Mouse (Mus musculus): ENCODE data around the gene Lmbr1l. TPM values are rescaled to one million over a fixed set of nuclear protein-coding genes. Genes with fewer than 3 reads are reported as not detected.

Gene Lmbr1l
- total and polyA plus RNA-seq, 3 experiments = 7.0 to 17.3 TPM; not detected in 1

GRCm38 (mm10) chr15:98942081-98942480 lies 24.1 kb upstream of the Lmbr1l start:
- Histone ChIP-seq H3K36me3 (ENCODE audit: control insufficient read depth in 1 of 2, insufficient read depth in 2 of 2, low read length in 2 of 2) (0 out of 4 replicates have a peak, but pooled peaks cover 0 to under 1% of the 10 kb centered on the region in 2 experiments), H3K27ac (ENCODE audit: control insufficient read depth, low read depth, low read length) (no peak overlapping the region), H3K27me3 (ENCODE audit: control insufficient read depth in 1 of 2, insufficient read depth in 2 of 2, low read length in 2 of 2) (no peaks in the 10 kb centered on the region), H3K4me3 (ENCODE audit: control insufficient read depth in 1 of 2, insufficient read depth in 1 of 2, low read depth in 2 of 2, low read length in 2 of 2) (no peak overlapping the region), H3K9me3 (replicated peaks; ENCODE audit: insufficient read depth, low read length) (no peaks in the 10 kb centered on the region), H3K79me2 (ENCODE audit: control insufficient read depth, insufficient read depth, low read length, poor library complexity) (no peaks in the 10 kb centered on the region), H3K4me1 (ENCODE audit: control insufficient read depth in 1 of 2, insufficient read depth in 2 of 2, low read length in 2 of 2) (no peaks in the 10 kb centered on the region), H3K9ac (ENCODE audit: control insufficient read depth, low read depth, low read length, poor library complexity, severe bottlenecking) (no peak overlapping the region)
- TF ChIP-seq USF1 (IDR thresholded peaks at IDR 0.05; ENCODE audit: low read depth, low read length) = no peak
- TF ChIP-seq MEF2A (IDR thresholded peaks at IDR 0.05; ENCODE audit: extremely low read depth, insufficient replicate concordance, low read depth, low read length, poor library complexity, severe bottlenecking) = no peak
- no peak for TF ChIP-seq KAT2A (conservative IDR thresholded peaks at IDR 0.05; ENCODE audit: low read depth, low read length)
- no peak for TF ChIP-seq MAZ (IDR thresholded peaks at IDR 0.05; ENCODE audit: low read depth, low read length)
- no peak for TF ChIP-seq JUND (IDR thresholded peaks at IDR 0.05; ENCODE audit: low read depth, low read length)
- no peak for TF ChIP-seq SMC3 (IDR thresholded peaks at IDR 0.05; ENCODE audit: low read depth, low read length)
- no peak for DNase-seq (ENCODE audit: low read depth, low spot score)

GRCm38 (mm10) chr15:98941539-98941938 lies 23.5 kb upstream of the Lmbr1l start:
- H3K4me1 ChIP-seq (ENCODE audit: control insufficient read depth in 1 of 2, insufficient read depth in 2 of 2, low read length in 2 of 2) = no peaks in the 10 kb centered on the region
- H3K27me3 ChIP-seq (ENCODE audit: control insufficient read depth in 1 of 2, insufficient read depth in 2 of 2, low read length in 2 of 2) = no peaks in the 10 kb centered on the region
- no peak overlapping the region for H3K27ac ChIP-seq (ENCODE audit: control insufficient read depth, low read depth, low read length)
- no peak overlapping the region for H3K9ac ChIP-seq (ENCODE audit: control insufficient read depth, low read depth, low read length, poor library complexity, severe bottlenecking)
- H3K79me2 ChIP-seq (ENCODE audit: control insufficient read depth, insufficient read depth, low read length, poor library complexity) = no peaks in the 10 kb centered on the region
- TF ChIP-seq MXI1 (IDR thresholded peaks at IDR 0.05; ENCODE audit: low read depth, low read length) (no peak), RAD21 (IDR thresholded peaks at IDR 0.05; ENCODE audit: low read depth, low read length) (no peak), GABPA (IDR thresholded peaks at IDR 0.05; ENCODE audit: low read depth, low read length) (no peak), CHD1 (IDR thresholded peaks at IDR 0.05; ENCODE audit: low read depth, low read length) (no peak), MEF2A (IDR thresholded peaks at IDR 0.05; ENCODE audit: extremely low read depth, insufficient replicate concordance, low read depth, low read length, poor library complexity, severe bottlenecking) (no peak), TCF12 (IDR thresholded peaks at IDR 0.05; ENCODE audit: low read depth, low read length) (no peak), JUND (IDR thresholded peaks at IDR 0.05; ENCODE audit: low read depth, low read length) (no peak), BHLHE40 (IDR thresholded peaks at IDR 0.05; ENCODE audit: borderline replicate concordance, low read depth, low read length) (no peak)
- DNase-seq (ENCODE audit: low read depth, low spot score) = no peak
- H3K9me3 ChIP-seq (replicated peaks; ENCODE audit: insufficient read depth, low read length) = no peaks in the 10 kb centered on the region
- 0 out of 4 replicates have a peak, but pooled peaks cover 0 to 2% of the 10 kb centered on the region in 2 experiments for H3K36me3 ChIP-seq (ENCODE audit: control insufficient read depth in 1 of 2, insufficient read depth in 2 of 2, low read length in 2 of 2)
- H3K4me3 ChIP-seq (ENCODE audit: control insufficient read depth in 1 of 2, insufficient read depth in 1 of 2, low read depth in 2 of 2, low read length in 2 of 2) = no peak overlapping the region

- DNase-seq (ENCODE audit: low read depth, low spot score) = no peak
- TF ChIP-seq RCOR1 (IDR thresholded peaks at IDR 0.05; ENCODE audit: low read depth, low read length) = no peak
- TF ChIP-seq USF1 (IDR thresholded peaks at IDR 0.05; ENCODE audit: low read depth, low read length) = no peak
- TF ChIP-seq MAFK (IDR thresholded peaks at IDR 0.05; ENCODE audit: borderline replicate concordance, low read depth, low read length) = no peak
Measured at GRCm38 (mm10) chr15:98940816-98941215, 22.8 kb upstream of the Lmbr1l start.

More at GRCm38 (mm10) chr15:98940816-98941215, 22.8 kb upstream of the Lmbr1l start:
- Histone ChIP-seq H3K79me2 (ENCODE audit: control insufficient read depth, insufficient read depth, low read length, poor library complexity) (no peaks in the 10 kb centered on the region), H3K4me1 (ENCODE audit: control insufficient read depth in 1 of 2, insufficient read depth in 2 of 2, low read length in 2 of 2) (peaks cover 5 to 6% of the 10 kb centered on the region in 2 experiments; a peak in 3 of 4 replicates), H3K9ac (ENCODE audit: control insufficient read depth, low read depth, low read length, poor library complexity, severe bottlenecking) (no peak overlapping the region), H3K27ac (ENCODE audit: control insufficient read depth, low read depth, low read length) (no peak overlapping the region), H3K4me3 (ENCODE audit: control insufficient read depth in 1 of 2, insufficient read depth in 1 of 2, low read depth in 2 of 2, low read length in 2 of 2) (no peak overlapping the region), H3K36me3 (ENCODE audit: control insufficient read depth in 1 of 2, insufficient read depth in 2 of 2, low read length in 2 of 2) (peaks cover 0 to 8% of the 10 kb centered on the region in 2 experiments; a peak in 2 of 4 replicates), H3K9me3 (replicated peaks; ENCODE audit: insufficient read depth, low read length) (no peaks in the 10 kb centered on the region), H3K27me3 (ENCODE audit: control insufficient read depth in 1 of 2, insufficient read depth in 2 of 2, low read length in 2 of 2) (no peaks in the 10 kb centered on the region)

Data from MEL (cell line).